Mouse (Mus musculus) CH12.LX (cell line): ENCODE measurements around the gene Scgn. TPM values are rescaled to one million over a fixed set of nuclear protein-coding genes. Genes with fewer than 3 reads are reported as not detected.
A peak's percentile ranks its signal among the peaks of the same experiment; 100 is the strongest.

Experiments used
- DNase-seq: peaks from one replicate; pipeline ENCODE4 v3.0.0-alpha.2; 2013; ENCODE audit errors: extremely low read depth
- H3K27ac ChIP-seq: 2 replicates; pipeline ENCODE4 v1.5.1; 2012; ENCODE audit warnings: low read depth, mild to moderate bottlenecking, control low read depth, moderate library complexity; ENCODE audit not compliant: insufficient read depth
- H3K27me3 ChIP-seq: replicated peaks from 2 replicates; pipeline ENCODE3; 2012; ENCODE audit warnings: inconsistent platforms
- H3K36me3 ChIP-seq, 2 experiments: replicated peaks in 1 of 2; 2 replicates each; pipeline versions ENCODE3 to v1.6.1; 2012; ENCODE audit warnings: inconsistent platforms in 1 of 2, low read length in 1 of 2, mild to moderate bottlenecking in 1 of 2, mixed read lengths in 1 of 2, moderate library complexity in 1 of 2; ENCODE audit not compliant: control insufficient read depth in 1 of 2, insufficient read depth in 1 of 2
- H3K4me1 ChIP-seq, 2 experiments: 2 replicates each; pipeline ENCODE4 v1.6.1; 2012; ENCODE audit warnings: inconsistent platforms in 1 of 2, moderate library complexity in 1 of 2; ENCODE audit not compliant: insufficient read depth in 2 of 2, control insufficient read depth in 1 of 2
- H3K4me2 ChIP-seq: 2 replicates; pipeline ENCODE4 v1.6.1; 2012; ENCODE audit warnings: low read depth, mild to moderate bottlenecking, control low read depth; ENCODE audit not compliant: poor library complexity, insufficient read depth, severe bottlenecking
- H3K4me3 ChIP-seq, 3 experiments: fragments of 150-350 bp in 1 of 3; sonication (generic) in 1 of 3; replicated peaks in 1 of 3; 2 replicates each; pipeline versions ENCODE3 to v1.5.1; 2011 to 2012; ENCODE audit warnings: low read depth in 2 of 3, low read length in 2 of 3, mild to moderate bottlenecking in 2 of 3, moderate library complexity in 2 of 3, control low read depth in 1 of 3, improper control_type of control experiment in 1 of 3, inconsistent platforms in 1 of 3, mixed read lengths in 1 of 3; ENCODE audit not compliant: poor library complexity in 1 of 3
- H3K79me2 ChIP-seq: replicated peaks from 2 replicates; pipeline ENCODE4 v1.6.1; 2012; ENCODE audit warnings: mild to moderate bottlenecking, moderate library complexity; ENCODE audit not compliant: control insufficient read depth, poor library complexity, insufficient read depth, severe bottlenecking; ENCODE audit errors: extremely low read depth
- H3K9ac ChIP-seq: 2 replicates; pipeline ENCODE4 v1.6.1; 2012; ENCODE audit warnings: low read depth, mild to moderate bottlenecking, control low read depth, moderate library complexity; ENCODE audit not compliant: insufficient read depth
- H3K9me3 ChIP-seq: replicated peaks from 2 replicates; pipeline ENCODE3; 2012; ENCODE audit warnings: low read length, inconsistent platforms, mixed read lengths
- BHLHE40 ChIP-seq: IDR thresholded peaks from 2 replicates; pipeline ENCODE4 v1.6.1; 2011; ENCODE audit warnings: mild to moderate bottlenecking, low read depth, low read length, improper control_type of control experiment
- CHD2 ChIP-seq: IDR thresholded peaks from 2 replicates; pipeline ENCODE4 v1.6.1; 2011; ENCODE audit warnings: low read length, improper control_type of control experiment
- CTCF ChIP-seq, 2 experiments: IDR thresholded peaks in 1 of 2; conservative IDR thresholded peaks in 1 of 2; 2 replicates each; pipeline ENCODE4 v1.5.1; 2011 to 2012; ENCODE audit warnings: low read depth in 2 of 2, low read length in 2 of 2, improper control_type of control experiment in 1 of 2, inconsistent platforms in 1 of 2, mild to moderate bottlenecking in 1 of 2, moderate library complexity in 1 of 2
- E2F4 ChIP-seq: IDR thresholded peaks from 2 replicates; pipeline ENCODE4 v1.6.1; 2011; ENCODE audit warnings: low read depth, low read length, improper control_type of control experiment; ENCODE audit not compliant: insufficient replicate concordance
- ELF1 ChIP-seq: IDR thresholded peaks from 2 replicates; pipeline ENCODE4 v1.6.1; 2014; ENCODE audit warnings: low read depth, mild to moderate bottlenecking, inconsistent platforms, low read length, improper control_type of control experiment
- ETS1 ChIP-seq: conservative IDR thresholded peaks from 2 replicates; pipeline ENCODE4 v1.6.1; 2012; ENCODE audit warnings: low read depth, mild to moderate bottlenecking, inconsistent platforms, low read length, improper control_type of control experiment, moderate library complexity
- GABPA ChIP-seq: IDR thresholded peaks from 2 replicates; pipeline ENCODE4 v1.6.1; 2012; ENCODE audit warnings: low read depth, low read length, improper control_type of control experiment, inconsistent platforms; ENCODE audit not compliant: insufficient replicate concordance
- KAT2A ChIP-seq: IDR thresholded peaks from 2 replicates; pipeline ENCODE4 v1.6.1; 2012; ENCODE audit warnings: low read length, improper control_type of control experiment, inconsistent platforms; ENCODE audit not compliant: insufficient replicate concordance
- MYC ChIP-seq: IDR thresholded peaks from 2 replicates; pipeline ENCODE4 v1.6.1; 2011; ENCODE audit warnings: low read depth, mild to moderate bottlenecking, improper control_type of control experiment, low read length
- NELFE ChIP-seq: IDR thresholded peaks from 2 replicates; pipeline ENCODE4 v1.6.1; 2011; ENCODE audit warnings: low read depth, low read length, improper control_type of control experiment
- NRF1 ChIP-seq: IDR thresholded peaks from 2 replicates; pipeline ENCODE4 v1.6.1; 2014; ENCODE audit warnings: low read depth, mild to moderate bottlenecking, inconsistent platforms, low read length, improper control_type of control experiment, moderate library complexity
- POLR2A ChIP-seq: IDR thresholded peaks from 2 replicates; pipeline ENCODE4 v1.6.1; 2011; ENCODE audit warnings: low read depth, mild to moderate bottlenecking, improper control_type of control experiment, low read length
- RCOR1 ChIP-seq: conservative IDR thresholded peaks from 2 replicates; pipeline ENCODE4 v1.6.1; 2012; ENCODE audit warnings: low read depth, mild to moderate bottlenecking, inconsistent platforms, low read length, improper control_type of control experiment
- TBP ChIP-seq: conservative IDR thresholded peaks from 2 replicates; pipeline ENCODE4 v1.6.1; 2011; ENCODE audit warnings: low read depth, low read length, improper control_type of control experiment
- UBTF ChIP-seq: IDR thresholded peaks from 2 replicates; pipeline ENCODE4 v1.6.1; 2012; ENCODE audit warnings: low read depth, mild to moderate bottlenecking, inconsistent platforms, low read length, improper control_type of control experiment, moderate library complexity
- USF2 ChIP-seq: conservative IDR thresholded peaks from 2 replicates; pipeline ENCODE4 v1.6.1; 2011; ENCODE audit warnings: low read depth, low read length, improper control_type of control experiment
- ZKSCAN1 ChIP-seq: IDR thresholded peaks from 2 replicates; pipeline ENCODE4 v1.6.1; 2012; ENCODE audit warnings: low read depth, inconsistent platforms, low read length, improper control_type of control experiment, borderline replicate concordance
- ZNF384 ChIP-seq: IDR thresholded peaks from 2 replicates; pipeline ENCODE4 v1.6.1; 2012; ENCODE audit warnings: low read depth, low read length, improper control_type of control experiment, inconsistent platforms
- dilution Hi-C: fragments of 300-500 bp; cut with MboI; formaldehyde crosslinking; loops from 2 replicates; pipeline ENCODE4 v1.14.3; 2020; ENCODE audit warnings: low sequenced_read_pairs; ENCODE audit not compliant: extremely low pct_unique_long_range_greater_than_20kb, extremely low pct_ligation_motif_present
- in situ Hi-C: fragments of 300-500 bp; cut with MboI; formaldehyde crosslinking; loops from 3 replicates; pipeline ENCODE4 v1.14.3; 2019; ENCODE audit warnings: low sequenced_read_pairs, low pct_ligation_motif_present, low pct_unique_long_range_greater_than_20kb, mixed read lengths
- polyA plus RNA-seq: library from polyadenylated mRNA; unstranded; fragments of >175 nt; gene quantifications from 2 replicates; pipeline ENCODE4 v1.2.1, GENCODE M21; 2012; ENCODE audit warnings: low read depth; ENCODE audit not compliant: insufficient read length
- total RNA-seq, 2 experiments: library from RNA; depleted of rRNA; stranded (reverse); fragments of 300-350 nt in 1 of 2; fragments of >200 nt in 1 of 2; gene quantifications; 2 replicates each; pipeline ENCODE4 v1.2.3; 2012 to 2014

Gene Scgn
- total and polyA plus RNA-seq, 3 experiments = not detected

DNA sequence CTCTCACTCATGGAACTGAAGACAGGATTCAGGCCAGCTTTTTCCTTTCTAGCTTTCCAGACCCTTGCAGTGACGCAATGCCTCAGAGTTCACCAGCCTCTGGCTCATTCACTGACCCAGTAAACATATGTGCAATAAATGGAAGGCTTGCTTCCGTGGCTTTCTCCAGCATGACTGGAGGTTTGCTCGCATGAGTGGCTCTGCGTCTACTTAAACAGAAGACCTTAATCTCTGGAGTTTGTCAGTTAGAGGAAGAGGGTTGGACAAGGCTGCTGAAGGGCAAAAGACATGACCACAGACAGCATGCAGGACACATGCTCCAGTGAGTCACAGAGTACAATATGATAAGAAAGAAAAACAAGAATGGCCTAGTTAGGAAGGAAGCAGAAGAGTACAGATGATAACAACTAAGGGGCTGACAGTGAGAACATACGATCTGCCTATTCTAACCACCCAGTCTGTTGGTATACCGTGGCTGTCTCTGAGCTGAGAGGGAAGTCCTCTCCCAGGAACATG, 77.2 kb downstream of the Scgn start:
- Histone ChIP-seq H3K4me1 (peaks cover 0 to 36% of the 10 kb centered on the region in 2 experiments; a peak in 3 of 4 replicates), H3K27me3 (no peaks in the 10 kb centered on the region)
- in situ Hi-C loops (no loop called here), dilution Hi-C loops (no loop called here)
- TF ChIP-seq POLR2A (no peak), ZNF384 (no peak), MYC (no peak), GABPA (no peak), E2F4 (no peak)
- TF ChIP-seq, all 38 proteins: peak for 0
- H3K4me2 ChIP-seq = no peak overlapping the region
- no peak overlapping the region for H3K9ac ChIP-seq
- H3K9me3 ChIP-seq = no peaks in the 10 kb centered on the region
- no peak overlapping the region for H3K27ac ChIP-seq
- no peak overlapping the region for H3K4me3 ChIP-seq
- no peaks in the 10 kb centered on the region for H3K36me3 ChIP-seq
- H3K79me2 ChIP-seq = no peaks in the 10 kb centered on the region
- peak; percentile 7 for DNase-seq

DNA sequence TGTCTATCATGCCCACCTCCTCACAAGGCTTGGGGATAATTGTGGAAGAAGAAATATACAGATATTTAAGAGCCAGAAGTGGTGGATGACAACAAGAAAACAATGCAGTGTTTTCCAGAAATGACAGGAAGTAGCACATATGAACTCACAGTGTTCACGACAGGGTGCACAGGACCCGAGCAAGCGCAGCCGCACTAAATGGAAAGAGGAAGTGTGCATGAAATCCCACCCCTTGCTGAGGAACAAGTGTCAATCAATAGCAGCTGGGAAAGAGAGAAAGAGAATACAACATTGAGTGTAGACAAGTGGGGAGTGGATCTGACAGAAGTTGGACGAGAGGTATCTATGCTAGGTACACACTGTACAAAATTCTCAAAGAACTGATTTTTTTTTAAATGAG, 79.7 kb downstream of the Scgn start:
- Histone ChIP-seq H3K27ac (no peak overlapping the region), H3K27me3 (no peaks in the 10 kb centered on the region), H3K9me3 (no peaks in the 10 kb centered on the region), H3K9ac (no peak overlapping the region), H3K79me2 (no peaks in the 10 kb centered on the region), H3K4me2 (peak overlapping the region; percentile 59), H3K4me1 (peaks cover 0 to 42% of the 10 kb centered on the region in 2 experiments; a peak in 3 of 4 replicates), H3K36me3 (no peaks in the 10 kb centered on the region), H3K4me3 (no peak overlapping the region)
- dilution Hi-C loops (no loop called here), in situ Hi-C loops (no loop called here)
- DNase-seq = peak; percentile 87
- peak; percentile 76 for TF ChIP-seq ELF1
- peak; percentile 82 for TF ChIP-seq NRF1
- TF ChIP-seq TBP = no peak

DNA sequence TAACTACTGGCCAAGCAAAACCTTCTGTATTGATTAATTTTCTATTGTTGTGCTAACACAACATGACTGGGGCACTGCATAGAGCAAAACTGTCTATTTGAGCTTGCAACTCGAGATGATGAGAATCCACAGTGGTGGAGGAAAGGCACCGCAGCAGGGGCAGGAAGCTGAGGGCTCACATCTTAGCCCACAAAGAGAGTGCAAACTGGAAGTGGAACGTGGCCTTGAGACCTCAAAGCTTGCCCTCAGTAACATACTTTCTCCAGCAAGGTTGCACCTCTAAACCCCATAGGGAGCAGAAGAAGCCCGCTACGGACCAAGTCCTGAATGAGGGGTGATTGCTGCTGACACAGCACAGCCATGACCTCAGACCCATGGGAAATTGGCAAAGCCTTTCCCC, 80.9 kb downstream of the Scgn start:
- in situ Hi-C loops = no loop called here
- DNase-seq = no peak
- Histone ChIP-seq H3K4me1 (peaks cover 0 to 42% of the 10 kb centered on the region in 2 experiments; a peak in 3 of 4 replicates), H3K4me3 (no peak overlapping the region), H3K27ac (no peak overlapping the region), H3K9me3 (no peaks in the 10 kb centered on the region), H3K79me2 (no peaks in the 10 kb centered on the region), H3K27me3 (no peaks in the 10 kb centered on the region), H3K36me3 (no peaks in the 10 kb centered on the region), H3K4me2 (no peak overlapping the region), H3K9ac (no peak overlapping the region)
- no peak for TF ChIP-seq CHD2
- no peak for TF ChIP-seq RCOR1
- no peak for TF ChIP-seq NELFE
- TF ChIP-seq UBTF = no peak
- no peak for TF ChIP-seq CTCF (conservative IDR thresholded peaks at IDR 0.05 in 1 of 2, IDR thresholded peaks at IDR 0.05 in 1 of 2; ENCODE audit: low read depth in 2 of 2, low read length in 2 of 2)
- no peak for TF ChIP-seq ZNF384
- TF ChIP-seq BHLHE40 = no peak
- TF ChIP-seq KAT2A = no peak
- no peak for TF ChIP-seq USF2
- TF ChIP-seq ZKSCAN1 = no peak
- TF ChIP-seq MYC = no peak
- no peak for TF ChIP-seq ETS1
- dilution Hi-C loops = no loop called here
